Mouse (Mus musculus) testis, adult 2 months (tissue): ENCODE measurements around the gene Hist1h4i. TPM values are rescaled to one million over a fixed set of nuclear protein-coding genes. Genes with fewer than 3 reads are reported as not detected.
"Not testable (repeated sequence)": the region's sequence is repeated elsewhere in the genome, so short reads cannot be mapped to it uniquely, and the experiment has no call there.

Source experiments
- H3K27ac ChIP-seq: fragments of 200-500 bp; 2 replicates; pipeline ENCODE4 v1.5.1; 2012; ENCODE audit warnings: low read depth, low read length; ENCODE audit not compliant: control insufficient read depth, insufficient read depth
- H3K27me3 ChIP-seq: fragments of 200-500 bp; 2 replicates; pipeline ENCODE4 v1.6.1; 2012; ENCODE audit warnings: mild to moderate bottlenecking, low read length, moderate library complexity; ENCODE audit not compliant: control insufficient read depth, insufficient read depth
- H3K36me3 ChIP-seq: fragments of 200-500 bp; 2 replicates; pipeline ENCODE4 v1.6.1; 2012; ENCODE audit warnings: mild to moderate bottlenecking, low read length; ENCODE audit not compliant: control insufficient read depth, insufficient read depth
- H3K4me1 ChIP-seq: fragments of 200-500 bp; 2 replicates; pipeline ENCODE4 v1.6.1; 2012; ENCODE audit warnings: low read length; ENCODE audit not compliant: control insufficient read depth, insufficient read depth
- H3K4me3 ChIP-seq: fragments of 200-500 bp; 2 replicates; pipeline ENCODE4 v1.5.1; 2012; ENCODE audit warnings: low read depth, mild to moderate bottlenecking, low read length, moderate library complexity, mixed read lengths; ENCODE audit not compliant: control insufficient read depth
- CTCF ChIP-seq: fragments of 200-500 bp; IDR thresholded peaks from 2 replicates; pipeline ENCODE4 v1.5.1; 2012; ENCODE audit warnings: low read depth, mild to moderate bottlenecking, inconsistent platforms, low read length, moderate library complexity; ENCODE audit not compliant: control insufficient read depth, insufficient read depth, insufficient replicate concordance
- POLR2A ChIP-seq: fragments of 200-500 bp; IDR thresholded peaks from 2 replicates; pipeline ENCODE4 v1.6.1; 2012; ENCODE audit warnings: low read depth, mild to moderate bottlenecking, inconsistent platforms, low read length, moderate library complexity; ENCODE audit not compliant: control insufficient read depth
- polyA plus RNA-seq: library from polyadenylated mRNA; depleted of rRNA; stranded (reverse); fragments of >200 nt; gene quantifications from 2 replicates; pipeline ENCODE4 v1.2.3, GENCODE M21; 2012

The Hist1h4i gene
- polyA plus RNA-seq, 1 experiment, result 6.6 TPM

DNA sequence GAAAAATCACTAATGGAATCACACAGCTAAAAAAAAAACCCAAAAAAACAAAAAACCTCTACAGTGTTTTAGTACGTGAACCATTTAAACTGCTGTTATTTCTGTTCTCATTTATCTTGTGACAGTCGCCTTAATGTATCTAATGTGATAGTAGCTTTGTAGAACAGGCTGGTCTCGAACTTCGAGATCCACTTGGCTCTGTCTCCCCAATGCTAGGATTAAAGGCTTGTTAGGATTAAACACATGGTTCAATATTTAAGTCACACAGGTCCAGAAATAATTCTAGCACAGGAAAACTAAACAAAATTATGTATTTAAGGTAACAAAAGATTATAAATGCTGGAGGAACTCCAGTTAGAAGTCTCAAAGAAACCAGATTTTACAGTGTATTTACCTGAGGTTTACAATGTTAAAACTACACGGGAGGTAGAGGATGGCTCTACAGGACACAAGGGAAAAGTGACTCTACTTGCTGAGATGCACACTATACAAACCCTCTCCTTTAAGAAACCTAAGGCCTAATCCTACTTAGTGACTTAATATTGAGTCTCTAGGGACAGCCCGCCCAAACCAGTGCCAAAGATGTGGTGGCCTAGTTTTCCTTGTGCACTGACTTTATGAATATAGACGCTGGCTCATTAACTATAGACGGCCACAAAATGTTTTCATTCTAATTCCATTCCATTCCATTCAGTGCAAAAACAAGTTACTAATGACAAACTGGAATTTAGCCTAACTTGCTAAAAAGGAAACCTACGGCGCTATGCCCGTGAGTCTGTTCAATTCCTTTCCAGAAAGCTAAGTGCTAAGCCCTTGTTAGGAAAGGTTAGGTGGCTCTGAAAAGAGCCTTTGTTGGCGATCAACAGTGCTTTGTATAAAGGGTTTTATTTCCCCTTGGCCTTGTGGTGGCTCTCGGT is 747 bp upstream of the Hist1h4i start:
- peak overlapping the region; percentile 77 for H3K4me3 ChIP-seq

DNA sequence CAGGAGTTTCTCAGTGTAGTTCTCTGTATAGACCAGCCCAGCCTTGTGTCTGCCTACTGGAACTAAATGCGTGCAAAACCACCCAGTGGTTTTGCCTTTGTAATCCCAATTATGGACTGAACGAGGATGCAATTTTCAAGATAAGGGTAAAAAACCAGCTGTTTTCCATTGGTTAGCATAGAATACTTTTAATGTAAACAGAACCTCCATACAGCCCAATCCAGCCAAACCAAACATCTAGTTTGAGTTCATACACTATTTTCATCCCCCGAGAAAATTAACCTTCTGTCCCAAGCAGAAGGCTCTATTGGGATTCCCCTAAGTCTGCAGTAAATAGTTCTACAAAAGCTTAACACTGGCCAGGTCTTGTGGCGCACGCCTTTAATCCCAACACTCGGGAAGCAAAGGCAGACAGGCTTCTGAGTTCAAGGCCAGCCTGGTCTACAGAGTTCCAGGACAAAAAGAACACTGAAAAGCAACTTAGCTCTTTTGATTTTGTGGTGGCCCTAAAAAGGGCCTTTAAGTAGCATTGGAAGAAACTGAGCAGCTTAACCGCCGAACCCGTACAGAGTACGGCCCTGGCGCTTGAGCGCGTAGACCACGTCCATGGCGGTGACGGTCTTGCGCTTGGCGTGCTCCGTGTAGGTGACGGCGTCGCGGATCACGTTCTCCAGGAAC is 559 bp downstream of the Hist1h4i start:
- peak overlapping the region; percentile 65 for H3K27ac ChIP-seq
- H3K4me1 ChIP-seq, result peaks cover 4% of the 10 kb centered on the region
- H3K36me3 ChIP-seq, result no peaks in the 10 kb centered on the region
- no peaks in the 10 kb centered on the region for H3K27me3 ChIP-seq
- TF ChIP-seq CTCF (no peak), POLR2A (no peak)
- H3K4me3 ChIP-seq, result peak overlapping the region; percentile 8

More for the DNA sequence above, 747 bp upstream of the Hist1h4i start:
- TF ChIP-seq CTCF, result no peak
- TF ChIP-seq POLR2A, result no peak
- Histone ChIP-seq H3K4me1 (no peaks in the 10 kb centered on the region; the same call in none of the 2 replicates), H3K36me3 (no peaks in the 10 kb centered on the region), H3K27ac (peak overlapping the region; percentile 89), H3K27me3 (no peaks in the 10 kb centered on the region)

DNA sequence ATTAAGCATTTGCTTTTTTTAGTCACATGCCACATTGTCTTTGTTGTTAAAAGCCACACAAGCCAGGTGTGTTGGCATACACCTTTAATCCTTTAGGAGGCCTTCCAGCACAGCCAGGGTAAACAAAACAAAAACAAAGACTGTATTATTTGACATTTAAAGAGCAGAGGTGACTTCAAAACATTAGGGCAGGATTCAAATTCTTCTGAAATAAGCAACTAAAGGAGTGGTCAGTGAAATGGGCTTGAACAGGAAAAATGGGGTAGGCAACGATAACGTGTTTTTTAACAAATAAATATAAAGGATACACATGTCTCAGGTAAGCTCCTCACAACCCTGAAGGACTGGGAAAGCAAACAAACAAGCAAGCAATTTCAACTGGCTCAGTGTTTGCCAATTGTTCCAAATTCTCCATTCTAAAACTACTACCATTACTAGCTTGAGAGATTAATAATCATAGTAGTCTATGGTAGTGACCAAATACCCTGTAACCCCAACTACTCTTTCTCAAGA is 1.2 kb downstream of the Hist1h4i start:
- TF ChIP-seq POLR2A, result no peak
- TF ChIP-seq CTCF, result no peak
- no peak overlapping the region for H3K27ac ChIP-seq
- H3K27me3 ChIP-seq, result no peaks in the 10 kb centered on the region
- no peaks in the 10 kb centered on the region for H3K36me3 ChIP-seq
- H3K4me1 ChIP-seq, result peaks cover 4% of the 10 kb centered on the region
- no peak overlapping the region for H3K4me3 ChIP-seq

DNA sequence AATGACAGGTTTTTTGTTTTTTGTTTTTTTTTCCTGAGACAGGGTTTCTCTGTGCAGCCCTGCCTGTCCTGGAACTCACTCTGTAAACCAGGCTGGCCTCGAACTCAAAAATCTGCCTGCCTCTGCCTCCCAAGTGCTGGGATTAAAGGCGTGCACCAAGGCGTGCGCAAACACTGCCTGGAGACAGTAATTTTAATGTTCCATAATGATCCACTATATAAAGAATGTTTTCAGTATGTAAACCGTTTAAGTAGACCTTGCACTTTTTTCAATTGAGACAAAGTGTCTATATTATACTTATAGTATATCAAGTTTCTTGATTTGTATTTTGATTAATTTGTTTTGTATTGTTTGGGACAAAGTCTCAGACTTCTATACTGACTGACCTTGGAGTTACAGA is 1.8 kb downstream of the Hist1h4i start:
- Histone ChIP-seq H3K4me3 (no peak overlapping the region), H3K27me3 (no peaks in the 10 kb centered on the region), H3K4me1 (peaks cover 4% of the 10 kb centered on the region), H3K27ac (no peak overlapping the region), H3K36me3 (no peaks in the 10 kb centered on the region)
- no peak for TF ChIP-seq POLR2A
- no peak for TF ChIP-seq CTCF

DNA sequence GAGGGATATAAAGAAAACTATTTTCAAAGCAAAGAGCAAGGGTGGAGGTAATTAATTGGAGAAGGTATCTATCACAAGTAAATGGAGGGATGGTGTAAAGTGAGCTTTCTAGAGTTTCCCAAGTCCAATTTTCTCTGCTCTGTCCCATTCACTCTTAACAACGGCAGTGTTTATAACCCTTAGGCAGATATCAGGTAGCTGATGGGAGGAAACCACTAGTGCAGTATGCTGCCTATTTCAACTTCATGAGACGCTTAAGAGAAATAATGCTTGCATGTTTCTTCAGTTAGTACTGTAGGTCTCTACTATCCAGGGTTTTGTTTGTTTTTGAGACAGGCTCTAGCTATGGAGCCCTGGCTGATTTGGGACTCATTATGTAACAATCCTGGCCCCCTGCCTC is 3.7 kb downstream of the Hist1h4i start:
- Histone ChIP-seq H3K27ac (no peak overlapping the region), H3K4me3 (no peak overlapping the region), H3K27me3 (no peaks in the 10 kb centered on the region), H3K36me3 (no peaks in the 10 kb centered on the region), H3K4me1 (peaks cover 4% of the 10 kb centered on the region)
- TF ChIP-seq CTCF, result no peak
- no peak for TF ChIP-seq POLR2A

DNA sequence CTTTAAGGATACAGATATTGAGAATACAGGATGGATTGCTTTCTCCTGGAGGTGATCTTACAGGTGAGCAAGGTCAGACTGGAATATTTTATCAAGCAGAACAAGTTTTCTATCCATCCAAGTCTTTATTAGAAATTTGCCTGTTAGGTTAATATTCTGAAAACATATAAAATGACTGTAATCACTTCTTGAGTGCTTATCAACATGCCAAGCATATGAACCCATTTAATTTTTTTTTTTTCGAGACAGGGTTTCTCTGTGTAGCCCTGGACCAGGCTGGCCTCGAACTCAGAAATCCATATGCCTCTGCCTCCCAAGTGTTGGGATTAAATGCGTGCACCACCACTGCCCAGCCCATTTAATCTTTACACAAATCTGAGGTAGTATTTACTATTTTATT is 4.2 kb downstream of the Hist1h4i start:
- peaks cover 4% of the 10 kb centered on the region for H3K4me1 ChIP-seq
- no peaks in the 10 kb centered on the region for H3K36me3 ChIP-seq
- TF ChIP-seq CTCF, result no peak
- no peak for TF ChIP-seq POLR2A
- H3K27me3 ChIP-seq, result no peaks in the 10 kb centered on the region
- H3K27ac ChIP-seq, result peak overlapping the region; percentile 36; the same call in 1 of the 2 replicates
- H3K4me3 ChIP-seq, result no peak overlapping the region

DNA sequence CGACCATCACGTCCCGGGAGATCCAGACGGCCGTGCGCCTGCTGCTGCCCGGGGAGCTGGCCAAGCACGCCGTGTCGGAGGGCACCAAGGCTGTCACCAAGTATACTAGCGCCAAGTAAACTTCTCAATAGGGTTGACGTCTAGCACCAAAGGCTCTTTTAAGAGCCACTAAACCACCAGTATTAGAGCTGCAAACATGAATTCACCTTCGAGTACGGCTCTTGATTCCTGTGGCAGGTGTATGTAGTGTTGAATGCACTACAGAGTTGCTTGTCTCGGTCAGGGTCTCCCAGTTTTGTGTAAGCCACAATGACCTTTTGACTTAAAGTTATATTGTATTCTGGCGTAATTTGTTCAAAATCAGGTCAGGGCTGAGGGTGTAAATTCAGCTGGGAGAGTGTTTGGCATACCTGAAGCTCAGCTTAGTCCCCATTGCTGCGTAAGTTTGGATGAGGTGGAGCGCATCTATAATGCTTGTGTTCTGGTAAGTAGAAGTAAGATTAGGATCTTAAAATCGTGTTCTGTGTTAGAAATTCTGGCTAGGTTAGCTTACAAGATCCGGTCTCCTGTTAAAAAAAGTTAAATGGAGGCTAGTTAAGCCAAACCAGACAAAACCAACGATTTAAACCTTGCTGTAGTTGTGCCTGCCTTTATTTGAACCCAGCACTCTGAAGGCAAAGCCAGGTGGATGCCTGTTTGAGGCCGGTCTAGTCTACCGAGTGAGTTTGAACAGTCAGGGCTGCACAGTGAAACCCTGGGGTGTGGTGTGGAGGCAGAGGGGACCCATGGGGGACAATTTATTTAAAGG is 4.8 kb downstream of the Hist1h4i start:
- H3K4me3 ChIP-seq, result peak overlapping the region; percentile 18; the same call in 1 of the 2 replicates
- peak overlapping the region; percentile 53; the same call in 1 of the 2 replicates for H3K27ac ChIP-seq
- no peaks in the 10 kb centered on the region for H3K27me3 ChIP-seq
- H3K36me3 ChIP-seq, result no peaks in the 10 kb centered on the region
- H3K4me1 ChIP-seq, result peaks cover 4% of the 10 kb centered on the region
- TF ChIP-seq POLR2A (no peak), CTCF (no peak)

DNA sequence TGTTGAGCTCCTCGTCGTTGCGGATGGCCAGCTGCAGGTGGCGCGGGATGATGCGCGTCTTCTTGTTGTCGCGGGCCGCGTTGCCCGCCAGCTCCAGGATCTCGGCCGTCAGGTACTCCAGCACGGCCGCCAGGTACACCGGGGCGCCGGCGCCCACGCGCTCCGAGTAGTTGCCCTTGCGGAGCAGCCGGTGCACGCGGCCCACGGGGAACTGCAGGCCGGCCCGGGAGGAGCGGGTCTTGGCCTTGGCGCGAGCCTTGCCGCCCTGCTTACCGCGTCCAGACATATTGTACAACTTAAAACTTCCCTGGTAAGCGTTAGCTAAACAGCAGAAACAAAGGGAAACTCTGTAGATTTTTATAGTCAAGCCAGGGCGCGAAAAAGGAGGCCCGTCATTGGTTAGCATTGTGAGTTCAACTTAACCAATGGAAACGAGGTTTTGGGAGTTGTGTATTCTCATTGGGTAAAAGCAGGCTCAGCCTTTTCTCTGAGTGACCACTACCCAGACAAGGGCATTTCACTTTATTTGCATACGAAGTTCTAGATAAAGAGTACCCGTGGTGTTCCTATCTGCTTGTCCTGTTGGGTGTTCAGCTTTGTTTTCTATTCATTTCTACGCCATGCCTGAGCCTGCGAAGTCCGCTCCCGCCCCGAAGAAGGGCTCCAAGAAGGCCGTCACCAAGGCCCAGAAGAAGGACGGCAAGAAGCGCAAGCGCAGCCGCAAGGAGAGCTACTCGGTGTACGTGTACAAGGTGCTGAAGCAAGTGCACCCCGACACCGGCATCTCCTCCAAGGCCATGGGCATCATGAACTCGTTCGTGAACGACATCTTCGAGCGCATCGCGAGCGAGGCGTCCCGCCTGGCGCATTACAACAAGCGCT is 5.7 kb downstream of the Hist1h4i start, which contains the start of the genes Hist1h2ah and Hist1h2bk:
Gene Hist1h2ah (minus strand): TSS at position 302 of the 882 bp plus-strand sequence.
Gene Hist1h2bk (plus strand): TSS at position 604 of the 882 bp plus-strand sequence.
- H3K4me3 ChIP-seq, result peak within 1 kb of the TSS; percentile 59
- not testable (repeated sequence) for H3K27me3 ChIP-seq, H3K4me1 ChIP-seq, H3K36me3 ChIP-seq
- H3K27ac ChIP-seq, result peak within 1 kb of the TSS; percentile 58
